Mouse (Mus musculus) limb, embryonic 10.5 days (tissue): Measurements from ENCODE around the gene Fadd. TPM values are rescaled to one million over a fixed set of nuclear protein-coding genes. Genes with fewer than 3 reads are reported as not detected.

Source experiments
- DNase-seq: peaks from one replicate; pipeline ENCODE4 v3.0.0-alpha.2; 2017; ENCODE audit warnings: low spot score
- H3K27ac ChIP-seq: fragments of 300-500 bp; sonication (generic); 2 replicates; pipeline ENCODE4 v1.5.1; 2016; ENCODE audit warnings: mild to moderate bottlenecking
- H3K27me3 ChIP-seq: fragments of 300-500 bp; sonication (generic); 2 replicates; pipeline ENCODE4 v1.6.1; 2016; ENCODE audit warnings: low read depth, mild to moderate bottlenecking; ENCODE audit not compliant: poor library complexity, severe bottlenecking
- H3K36me3 ChIP-seq: fragments of 300-500 bp; sonication (generic); 2 replicates; pipeline ENCODE4 v1.6.1; 2016; ENCODE audit warnings: mild to moderate bottlenecking, moderate library complexity
- H3K4me1 ChIP-seq: fragments of 300-500 bp; sonication (generic); 2 replicates; pipeline ENCODE4 v1.6.1; 2016
- H3K4me3 ChIP-seq: fragments of 300-500 bp; sonication (generic); 2 replicates; pipeline ENCODE4 v1.5.1; 2016; ENCODE audit warnings: mild to moderate bottlenecking, moderate library complexity
- H3K9me3 ChIP-seq: fragments of 300-500 bp; sonication (generic); replicated peaks from 2 replicates; pipeline ENCODE4 v1.6.1; 2016; ENCODE audit warnings: mild to moderate bottlenecking
- WGBS: fragments of 180-500 bp; shearing (Covaris S2); methylation state at CpG from one replicate; pipeline ENCODE4 v1.1.7; 2016; 5-methylcytosine and 5-hydroxymethylcytosine counted together
- polyA plus RNA-seq: library from polyadenylated mRNA; unstranded; fragments of >200 nt; fragmentation: Nextera tagmentation; extraction: Ambion mirVana; gene quantifications from 2 replicates; pipeline ENCODE4 v1.2.1, GENCODE M21; 2016

Gene Fadd
- polyA plus RNA-seq: 12.6 and 13.5 TPM in 2 replicates

DNA sequence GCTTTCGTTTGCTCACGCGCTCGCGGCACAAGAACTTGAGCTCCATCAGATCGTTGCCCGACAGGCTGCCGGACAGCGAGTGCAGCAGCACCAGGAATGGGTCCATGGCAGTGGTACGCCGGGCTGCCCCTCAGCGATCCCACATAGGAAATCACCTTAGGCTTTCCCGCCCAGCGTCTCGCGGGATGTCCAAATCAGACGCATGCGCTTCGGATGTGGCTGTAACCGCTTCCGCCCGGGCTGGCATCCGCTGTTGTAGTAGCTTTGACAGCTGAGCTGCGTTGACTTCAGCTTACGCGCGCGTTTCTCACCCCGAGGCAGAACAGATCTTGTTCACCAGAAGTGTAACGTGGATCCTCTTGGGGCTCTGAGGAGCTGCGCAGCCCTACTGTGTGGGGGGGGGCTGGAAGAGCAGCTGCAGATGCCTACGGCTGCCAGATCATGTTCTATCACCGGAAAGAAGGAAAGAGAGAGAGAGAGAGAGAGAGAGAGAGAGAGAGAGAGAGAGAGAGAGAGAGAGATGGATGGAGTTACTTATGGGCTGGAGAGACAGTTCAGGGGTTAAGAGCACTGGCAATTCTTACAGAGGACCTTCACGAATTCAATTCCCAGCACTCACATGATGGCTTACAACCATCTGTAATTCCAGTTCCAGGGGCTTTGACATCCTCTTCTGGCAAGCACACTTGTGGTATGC lies at the start of gene Fadd:
Fadd (minus strand) TSS at position 180 of the 697 bp plus-strand sequence.
- Histone ChIP-seq H3K9me3 (no peaks in the 10 kb centered on the region), H3K4me3 (peak within 1 kb of the TSS; percentile 90), H3K27ac (peak within 1 kb of the TSS; percentile 92), H3K36me3 (peaks cover 28% of the 10 kb centered on the region), H3K27me3 (peaks cover 11% of the 10 kb centered on the region; the same call in 1 of the 2 replicates), H3K4me1 (peaks cover 24% of the 10 kb centered on the region)
- WGBS: 3% methylated on average over 34 of the region's 34 CpGs
- DNase-seq: peak; percentile 93

GRCm38 (mm10) chr7:144630622-144631021 lies 48.4 kb upstream of the Fadd start:
- peaks cover 26% of the 10 kb centered on the region for H3K4me1 ChIP-seq
- H3K27me3 ChIP-seq: 0 out of 2 replicates have a peak, but pooled peaks cover 3% of the 10 kb centered on the region
- H3K36me3 ChIP-seq: no peaks in the 10 kb centered on the region
- no peak overlapping the region for H3K27ac ChIP-seq
- H3K9me3 ChIP-seq: no peaks in the 10 kb centered on the region
- DNase-seq: no peak
- WGBS: 87% methylated on average over 3 of the region's 3 CpGs
- no peak overlapping the region for H3K4me3 ChIP-seq

DNA sequence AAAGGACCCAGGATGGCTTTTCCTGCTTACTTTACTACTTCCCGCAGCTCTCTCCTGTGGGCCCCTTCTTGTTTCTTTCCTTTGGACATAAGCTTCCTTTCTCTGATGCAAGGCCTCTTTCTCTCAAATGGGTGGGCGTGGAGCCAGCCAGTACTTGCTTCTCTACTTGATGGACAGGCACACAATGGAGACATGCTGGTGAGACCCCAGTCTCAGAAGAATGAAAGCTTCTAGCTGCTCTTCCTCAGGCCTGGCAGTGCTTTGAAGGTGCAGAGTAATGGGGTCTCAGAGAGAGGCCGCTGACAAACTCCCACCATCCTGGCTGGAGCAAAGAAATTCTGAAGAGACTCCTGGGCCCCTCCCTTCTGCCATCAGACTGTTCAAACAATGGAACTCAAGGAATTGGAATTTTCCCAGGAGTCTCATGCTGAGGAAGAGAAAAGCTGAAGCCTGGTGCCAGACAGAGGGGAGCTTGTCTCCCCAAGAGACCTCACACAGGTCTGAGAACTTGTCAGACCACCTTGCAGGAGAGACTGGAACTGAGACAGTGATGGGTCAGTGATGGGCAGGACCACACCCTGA lies 46.2 kb upstream of the Fadd start:
- DNase-seq: no peak
- 29% methylated on average over 3 of the region's 3 CpGs for WGBS
- H3K4me3 ChIP-seq: no peak overlapping the region
- H3K9me3 ChIP-seq: no peaks in the 10 kb centered on the region
- 0 out of 2 replicates have a peak, but pooled peaks cover 3% of the 10 kb centered on the region for H3K27me3 ChIP-seq
- peaks cover 20% of the 10 kb centered on the region for H3K4me1 ChIP-seq
- H3K27ac ChIP-seq: no peak overlapping the region
- H3K36me3 ChIP-seq: no peaks in the 10 kb centered on the region

GRCm38 (mm10) chr7:144627606-144628333 lies 45.5 kb upstream of the Fadd start:
- H3K27ac ChIP-seq: no peak overlapping the region
- DNase-seq: no peak
- no peaks in the 10 kb centered on the region for H3K36me3 ChIP-seq
- WGBS: 36% methylated on average over 13 of the region's 13 CpGs
- H3K4me3 ChIP-seq: no peak overlapping the region
- H3K9me3 ChIP-seq: no peaks in the 10 kb centered on the region
- peaks cover 20% of the 10 kb centered on the region for H3K4me1 ChIP-seq
- H3K27me3 ChIP-seq: 0 out of 2 replicates have a peak, but pooled peaks cover 3% of the 10 kb centered on the region

GRCm38 (mm10) chr7:144626042-144626441 lies 43.8 kb upstream of the Fadd start:
- Histone ChIP-seq H3K9me3 (no peaks in the 10 kb centered on the region), H3K4me3 (no peak overlapping the region), H3K27me3 (0 out of 2 replicates have a peak, but pooled peaks cover 3% of the 10 kb centered on the region), H3K4me1 (peaks cover 25% of the 10 kb centered on the region), H3K36me3 (no peaks in the 10 kb centered on the region), H3K27ac (no peak overlapping the region)
- 85% methylated on average over 2 of the region's 2 CpGs for whole genome bisulfite sequencing
- DNase-seq: no peak

DNA sequence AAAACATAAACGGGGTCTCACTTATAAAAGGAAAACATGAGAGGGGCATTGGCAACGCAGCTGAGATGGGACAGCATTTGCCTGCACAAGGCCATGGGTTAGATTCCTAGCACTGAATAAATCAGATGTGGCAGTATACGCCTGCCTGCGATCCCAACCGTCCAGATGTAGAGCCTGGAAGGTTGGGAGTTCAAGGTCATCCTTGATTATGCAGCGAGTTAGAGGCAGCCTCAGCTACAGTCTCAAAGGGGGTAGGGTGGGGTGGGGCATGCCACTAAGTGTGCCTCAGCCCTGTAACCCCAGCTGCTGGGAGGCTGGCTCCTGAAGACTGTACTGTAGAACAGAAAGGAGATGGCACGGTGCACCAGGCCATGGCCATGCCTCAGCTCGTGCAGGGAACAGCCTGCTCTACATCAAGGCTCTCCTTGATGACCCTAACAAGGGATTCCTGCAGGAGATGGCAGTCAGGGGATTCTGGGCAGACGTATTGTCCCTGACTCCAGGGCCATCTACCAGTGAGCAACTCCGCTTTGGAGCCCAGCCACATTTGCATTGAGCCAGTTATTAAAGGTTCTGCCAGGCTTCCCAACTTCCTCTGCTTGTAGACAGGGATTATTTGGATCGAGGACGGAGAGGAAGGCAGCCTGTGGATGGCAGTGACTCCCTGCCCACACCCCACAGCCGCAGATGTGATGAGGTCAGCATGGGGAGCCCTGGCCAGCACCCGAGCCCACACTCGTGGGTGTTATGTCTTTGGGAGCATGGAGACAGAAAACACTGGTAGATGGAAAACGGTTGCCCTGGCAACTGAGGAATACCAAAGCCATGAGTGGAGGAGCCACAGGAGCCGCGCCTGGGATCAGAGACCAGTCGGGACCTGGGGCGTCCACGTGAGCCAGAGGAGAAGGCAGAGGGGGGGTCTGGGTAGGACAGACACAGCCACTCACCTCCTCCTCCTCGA lies 38.7 kb upstream of the Fadd start:
- 73% methylated on average over 22 of the region's 22 CpGs for WGBS
- peaks cover 14% of the 10 kb centered on the region; the same call in 1 of the 2 replicates for H3K4me1 ChIP-seq
- H3K27ac ChIP-seq: 0 out of 2 replicates have a peak overlapping the region, but pooled peaks have one; percentile 36
- H3K9me3 ChIP-seq: no peaks in the 10 kb centered on the region
- H3K4me3 ChIP-seq: no peak overlapping the region
- DNase-seq: no peak
- no peaks in the 10 kb centered on the region for H3K27me3 ChIP-seq
- no peaks in the 10 kb centered on the region for H3K36me3 ChIP-seq

GRCm38 (mm10) chr7:144620315-144620714 lies 38.1 kb upstream of the Fadd start:
- H3K36me3 ChIP-seq: no peaks in the 10 kb centered on the region
- H3K27ac ChIP-seq: no peak overlapping the region
- DNase-seq: no peak
- no peaks in the 10 kb centered on the region for H3K9me3 ChIP-seq
- no peaks in the 10 kb centered on the region for H3K27me3 ChIP-seq
- H3K4me1 ChIP-seq: peaks cover 14% of the 10 kb centered on the region; the same call in 1 of the 2 replicates
- no peak overlapping the region for H3K4me3 ChIP-seq

GRCm38 (mm10) chr7:144615343-144615742 lies 33.1 kb upstream of the Fadd start:
- Histone ChIP-seq H3K4me3 (no peak overlapping the region), H3K36me3 (no peaks in the 10 kb centered on the region), H3K27me3 (no peaks in the 10 kb centered on the region), H3K9me3 (no peaks in the 10 kb centered on the region), H3K27ac (no peak overlapping the region), H3K4me1 (peaks cover 15% of the 10 kb centered on the region; the same call in 1 of the 2 replicates)
- WGBS: 79% methylated on average over 6 of the region's 6 CpGs
- DNase-seq: no peak

DNA sequence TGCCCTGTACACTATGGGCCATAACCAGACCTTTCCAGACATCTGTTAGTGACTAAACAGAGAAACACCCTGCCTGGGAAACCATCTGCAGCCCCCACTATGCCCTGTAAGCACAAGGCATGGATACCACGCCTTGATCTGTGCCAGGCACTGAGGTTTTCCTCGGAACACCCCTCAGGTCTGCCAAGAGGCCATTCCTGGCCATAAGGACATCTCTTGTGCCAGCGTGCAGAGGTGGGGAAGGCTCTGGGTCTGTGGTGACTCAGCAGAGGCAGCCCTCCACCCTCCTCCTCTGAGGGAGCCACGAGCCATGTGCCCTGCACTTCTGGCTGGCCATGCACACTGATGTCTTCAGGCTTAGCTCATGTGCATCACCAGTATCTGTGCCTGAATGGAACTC lies 30.6 kb upstream of the Fadd start:
- H3K9me3 ChIP-seq: no peaks in the 10 kb centered on the region
- no peak overlapping the region for H3K27ac ChIP-seq
- no peaks in the 10 kb centered on the region for H3K27me3 ChIP-seq
- no peak for DNase-seq
- no peak overlapping the region for H3K4me3 ChIP-seq
- H3K36me3 ChIP-seq: no peaks in the 10 kb centered on the region
- 84% methylated on average over 4 of the region's 4 CpGs for WGBS
- peaks cover 12% of the 10 kb centered on the region; the same call in 1 of the 2 replicates for H3K4me1 ChIP-seq

GRCm38 (mm10) chr7:144612351-144612750 lies 30.1 kb upstream of the Fadd start:
- 84% methylated on average over 4 of the region's 4 CpGs for WGBS
- no peak overlapping the region for H3K4me3 ChIP-seq
- peaks cover 12% of the 10 kb centered on the region; the same call in 1 of the 2 replicates for H3K4me1 ChIP-seq
- no peak for DNase-seq
- H3K27ac ChIP-seq: no peak overlapping the region
- no peaks in the 10 kb centered on the region for H3K27me3 ChIP-seq
- H3K36me3 ChIP-seq: no peaks in the 10 kb centered on the region
- H3K9me3 ChIP-seq: no peaks in the 10 kb centered on the region

DNA sequence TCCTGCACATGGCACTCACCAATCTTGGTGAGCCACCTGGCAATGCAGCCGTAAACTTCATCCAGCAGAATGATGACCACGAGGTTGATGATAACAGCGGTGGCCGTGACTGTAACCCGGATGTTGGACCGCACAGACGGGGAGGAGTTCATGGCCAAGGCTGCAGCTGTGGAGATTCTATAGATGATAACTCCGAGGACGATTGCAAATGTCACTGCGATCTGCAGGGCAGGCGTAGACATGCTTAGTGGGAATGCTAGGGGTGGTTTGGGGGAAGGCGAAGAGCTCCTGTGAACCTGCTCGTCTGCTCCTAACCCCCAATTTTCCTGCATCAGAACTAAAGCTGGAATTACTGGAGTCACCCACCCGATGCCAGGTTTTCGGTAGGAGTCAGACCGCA lies 29.3 kb upstream of the Fadd start:
- no peak for DNase-seq
- Histone ChIP-seq H3K27ac (no peak overlapping the region), H3K4me3 (no peak overlapping the region), H3K9me3 (no peaks in the 10 kb centered on the region), H3K36me3 (no peaks in the 10 kb centered on the region), H3K27me3 (no peaks in the 10 kb centered on the region), H3K4me1 (peaks cover 12% of the 10 kb centered on the region; the same call in 1 of the 2 replicates)
- 87% methylated on average over 16 of the region's 16 CpGs for WGBS

GRCm38 (mm10) chr7:144609568-144609967 lies 27.3 kb upstream of the Fadd start:
- H3K27ac ChIP-seq: no peak overlapping the region
- no peaks in the 10 kb centered on the region for H3K9me3 ChIP-seq
- peaks cover 12% of the 10 kb centered on the region; the same call in 1 of the 2 replicates for H3K4me1 ChIP-seq
- H3K27me3 ChIP-seq: no peaks in the 10 kb centered on the region
- WGBS: 93% methylated on average over 7 of the region's 7 CpGs
- no peak for DNase-seq
- H3K36me3 ChIP-seq: no peaks in the 10 kb centered on the region
- H3K4me3 ChIP-seq: no peak overlapping the region
